Mouse (Mus musculus) bone marrow macrophage, adult 2 months (primary cell): ENCODE results near the gene Glis2.

Experiments
- CTCF ChIP-seq: IDR thresholded peaks from 2 replicates; pipeline ENCODE4 v1.5.1; 2012; ENCODE audit warnings: low read depth, mild to moderate bottlenecking, low read length, moderate library complexity
- POLR2A ChIP-seq: IDR thresholded peaks from 2 replicates; pipeline ENCODE4 v1.6.1; 2012; ENCODE audit warnings: mild to moderate bottlenecking, low read depth, low read length, borderline replicate concordance

- no peak for TF ChIP-seq CTCF
- no peak for TF ChIP-seq POLR2A
Measured at GRCm38 (mm10) chr16:4548953-4549688, 45.4 kb upstream of the Glis2 start.
